Mouse (Mus musculus): ENCODE measurements at regions not wholly inside any gene's neighbourhood (a gene's known extent, or its start where the extent isn't known, plus 50 kb on each side); places are given as distances from the start of the nearest gene placed in this dataset.

GRCm38 (mm10) chr9:85052526-85052925 lies 260.0 kb upstream of the Gm11114 start:
- Histone ChIP-seq H3K27me3 (replicated peaks; ENCODE audit: control insufficient read depth, insufficient read depth, low read length) (no peaks in the 10 kb centered on the region), H3K27ac (ENCODE audit: low read depth, low read length) (no peak overlapping the region), H3K9me3 (ENCODE audit: control insufficient read depth) (no peaks in the 10 kb centered on the region), H3K4me3 (ENCODE audit: low read depth, low read length) (no peak overlapping the region), H3K36me3 (ENCODE audit: control insufficient read depth, insufficient read depth) (no peaks in the 10 kb centered on the region), H3K4me1 (replicated peaks; ENCODE audit: control insufficient read depth, insufficient read depth, low read length) (no peaks in the 10 kb centered on the region), H3K4me2 (replicated peaks; ENCODE audit: low read depth) (no peak overlapping the region), H3K9ac (ENCODE audit: low read depth, low read length) (no peak overlapping the region)
- ATAC-seq = no peak
- 78% methylated on average over 4 of the region's 4 CpGs for WGBS
- no peak for TF ChIP-seq CTCF (IDR thresholded peaks at IDR 0.05; ENCODE audit: low read depth)

DNA sequence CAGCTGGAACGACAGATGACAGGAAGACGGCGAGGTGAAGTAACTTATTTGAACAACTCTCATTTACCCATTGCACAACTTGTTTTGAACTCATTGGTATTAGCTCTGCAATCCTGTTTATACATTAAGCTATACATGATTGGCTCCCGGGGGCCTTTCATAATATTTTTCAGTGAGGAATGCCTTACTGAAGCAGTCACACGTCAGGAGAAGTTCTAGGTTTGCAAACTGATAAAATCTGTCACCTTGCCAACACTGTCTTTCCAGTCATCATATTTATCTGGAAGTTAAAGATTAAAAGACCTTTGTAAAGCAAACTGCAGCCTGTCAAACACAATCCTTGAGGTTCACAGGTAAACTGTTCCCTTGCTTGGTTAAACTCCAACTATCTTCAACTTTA lies 232.6 kb upstream of the Gm11114 start:
- no peak; the same call in 1 of the 2 replicates for ATAC-seq

DNA sequence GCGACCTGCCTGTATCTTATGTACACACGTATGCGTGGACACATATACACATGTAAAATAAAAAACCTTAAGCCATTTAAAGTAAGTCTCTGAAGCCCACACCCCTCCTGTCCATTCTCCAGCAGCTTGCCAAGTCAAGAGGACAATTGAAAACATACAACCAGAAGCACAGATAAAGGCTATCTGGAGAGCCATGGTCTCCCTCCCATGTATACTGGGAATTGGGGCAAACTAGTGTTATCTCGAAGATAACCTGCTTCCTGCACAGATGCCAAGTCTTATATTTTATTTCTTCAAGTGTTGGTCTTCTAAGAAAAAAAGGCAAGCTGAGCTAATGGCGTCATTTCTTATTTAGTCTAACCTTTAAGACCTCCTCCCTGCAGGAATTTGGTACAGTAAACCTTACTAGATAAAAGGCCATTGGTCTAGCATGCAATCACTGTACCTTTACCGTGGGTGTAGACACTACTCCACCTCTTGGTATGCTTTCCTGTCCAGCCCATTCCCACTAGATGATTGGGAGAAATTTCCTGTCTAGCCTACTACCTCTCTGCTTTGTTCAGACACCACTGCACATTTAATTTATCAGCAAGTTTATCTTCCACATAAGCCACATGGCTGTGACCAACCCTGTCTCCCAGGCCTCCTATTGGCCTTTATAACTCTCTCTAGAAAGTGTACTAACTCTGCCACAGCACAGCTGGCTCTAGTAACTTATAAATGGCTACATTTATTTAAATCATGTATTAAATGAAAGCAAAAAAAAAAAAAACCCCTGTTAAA lies 223.8 kb upstream of the Gm11114 start:
- Histone ChIP-seq H3K36me3 (ENCODE audit: control insufficient read depth, insufficient read depth) (no peaks in the 10 kb centered on the region), H3K9ac (ENCODE audit: low read depth, low read length) (no peak overlapping the region), H3K4me3 (ENCODE audit: low read depth, low read length) (no peak overlapping the region), H3K4me1 (replicated peaks; ENCODE audit: control insufficient read depth, insufficient read depth, low read length) (no peaks in the 10 kb centered on the region), H3K9me3 (ENCODE audit: control insufficient read depth) (no peaks in the 10 kb centered on the region), H3K27ac (ENCODE audit: low read depth, low read length) (no peak overlapping the region), H3K4me2 (replicated peaks; ENCODE audit: low read depth) (no peak overlapping the region), H3K27me3 (replicated peaks; ENCODE audit: control insufficient read depth, insufficient read depth, low read length) (no peaks in the 10 kb centered on the region)
- no peak for ATAC-seq
- WGBS = 82% methylated on average over 6 of the region's 6 CpGs
- no peak for TF ChIP-seq CTCF (IDR thresholded peaks at IDR 0.05; ENCODE audit: low read depth)

More for the DNA sequence above, 232.6 kb upstream of the Gm11114 start:
- H3K4me1 ChIP-seq (replicated peaks; ENCODE audit: control insufficient read depth, insufficient read depth, low read length) = no peaks in the 10 kb centered on the region
- no peak overlapping the region for H3K27ac ChIP-seq (ENCODE audit: low read depth, low read length)
- H3K4me3 ChIP-seq (ENCODE audit: low read depth, low read length) = no peak overlapping the region
- WGBS = 23% methylated on average over 5 of the region's 5 CpGs
- H3K4me2 ChIP-seq (replicated peaks; ENCODE audit: low read depth) = no peak overlapping the region
- H3K36me3 ChIP-seq (ENCODE audit: control insufficient read depth, insufficient read depth) = no peaks in the 10 kb centered on the region
- H3K9ac ChIP-seq (ENCODE audit: low read depth, low read length) = no peak overlapping the region
- no peak for TF ChIP-seq CTCF (IDR thresholded peaks at IDR 0.05; ENCODE audit: low read depth)
- H3K27me3 ChIP-seq (replicated peaks; ENCODE audit: control insufficient read depth, insufficient read depth, low read length) = no peaks in the 10 kb centered on the region
- no peaks in the 10 kb centered on the region for H3K9me3 ChIP-seq (ENCODE audit: control insufficient read depth)

GRCm38 (mm10) chr9:85090297-85090696 lies 222.3 kb upstream of the Gm11114 start:
- WGBS = 65% methylated on average over 10 of the region's 10 CpGs
- no peak overlapping the region for H3K9ac ChIP-seq (ENCODE audit: low read depth, low read length)
- no peaks in the 10 kb centered on the region for H3K36me3 ChIP-seq (ENCODE audit: control insufficient read depth, insufficient read depth)
- no peak for TF ChIP-seq CTCF (IDR thresholded peaks at IDR 0.05; ENCODE audit: low read depth)
- no peak overlapping the region for H3K4me2 ChIP-seq (replicated peaks; ENCODE audit: low read depth)
- no peaks in the 10 kb centered on the region for H3K27me3 ChIP-seq (replicated peaks; ENCODE audit: control insufficient read depth, insufficient read depth, low read length)
- no peak overlapping the region for H3K4me3 ChIP-seq (ENCODE audit: low read depth, low read length)
- no peaks in the 10 kb centered on the region for H3K4me1 ChIP-seq (replicated peaks; ENCODE audit: control insufficient read depth, insufficient read depth, low read length)
- no peak for ATAC-seq
- no peaks in the 10 kb centered on the region for H3K9me3 ChIP-seq (ENCODE audit: control insufficient read depth)
- no peak overlapping the region for H3K27ac ChIP-seq (ENCODE audit: low read depth, low read length)

DNA sequence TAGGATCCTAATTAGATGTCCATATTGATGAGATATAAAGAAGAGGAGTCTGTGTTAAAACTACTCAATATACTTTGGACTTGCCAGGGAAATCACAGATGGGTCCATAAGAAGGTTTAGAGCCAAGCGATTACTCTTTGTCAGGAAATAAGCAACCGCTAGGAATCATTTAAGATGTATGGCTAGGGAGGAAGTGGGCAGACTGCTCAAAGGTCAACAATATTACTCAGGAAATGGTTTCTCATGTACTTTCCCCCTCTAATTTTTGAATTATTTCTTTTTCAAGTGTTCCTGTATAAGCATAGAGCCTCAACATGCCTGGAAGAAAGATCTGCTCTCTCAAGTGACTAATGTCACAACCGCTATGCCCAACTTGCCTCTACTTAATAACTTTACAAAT lies 217.3 kb upstream of the Gm11114 start:
- H3K9me3 ChIP-seq (ENCODE audit: control insufficient read depth) = no peaks in the 10 kb centered on the region
- no peak overlapping the region for H3K4me2 ChIP-seq (replicated peaks; ENCODE audit: low read depth)
- H3K4me1 ChIP-seq (replicated peaks; ENCODE audit: control insufficient read depth, insufficient read depth, low read length) = no peaks in the 10 kb centered on the region
- WGBS = 78% methylated on average over 3 of the region's 3 CpGs
- no peak for ATAC-seq
- H3K9ac ChIP-seq (ENCODE audit: low read depth, low read length) = no peak overlapping the region
- no peak overlapping the region for H3K27ac ChIP-seq (ENCODE audit: low read depth, low read length)
- no peaks in the 10 kb centered on the region for H3K27me3 ChIP-seq (replicated peaks; ENCODE audit: control insufficient read depth, insufficient read depth, low read length)
- H3K4me3 ChIP-seq (ENCODE audit: low read depth, low read length) = no peak overlapping the region
- no peak for TF ChIP-seq CTCF (IDR thresholded peaks at IDR 0.05; ENCODE audit: low read depth)
- H3K36me3 ChIP-seq (ENCODE audit: control insufficient read depth, insufficient read depth) = no peaks in the 10 kb centered on the region

DNA sequence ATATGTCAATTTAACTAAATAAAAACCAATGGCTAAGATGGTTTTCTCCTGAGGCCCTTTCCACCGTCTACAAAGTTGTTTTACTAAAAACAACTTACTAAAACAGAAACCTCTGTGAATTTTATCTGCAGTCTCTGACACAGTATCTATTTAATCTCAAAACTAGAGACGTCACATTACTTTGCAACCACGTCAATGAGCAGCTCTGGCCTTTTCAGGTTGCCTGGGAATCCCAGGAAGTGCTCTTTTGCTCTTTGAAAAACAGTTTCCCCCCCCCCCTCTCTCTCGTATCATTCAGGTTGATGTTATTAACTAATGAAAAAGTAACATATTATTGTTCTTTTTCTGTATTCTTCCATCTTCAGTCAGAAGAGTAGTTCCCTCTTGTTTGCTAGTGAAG lies 216.1 kb upstream of the Gm11114 start:
- H3K27ac ChIP-seq (ENCODE audit: low read depth, low read length) = no peak overlapping the region
- H3K9ac ChIP-seq (ENCODE audit: low read depth, low read length) = no peak overlapping the region
- H3K4me1 ChIP-seq (replicated peaks; ENCODE audit: control insufficient read depth, insufficient read depth, low read length) = no peaks in the 10 kb centered on the region
- no peaks in the 10 kb centered on the region for H3K27me3 ChIP-seq (replicated peaks; ENCODE audit: control insufficient read depth, insufficient read depth, low read length)
- no peak for TF ChIP-seq CTCF (IDR thresholded peaks at IDR 0.05; ENCODE audit: low read depth)
- no peak overlapping the region for H3K4me2 ChIP-seq (replicated peaks; ENCODE audit: low read depth)
- no peaks in the 10 kb centered on the region for H3K36me3 ChIP-seq (ENCODE audit: control insufficient read depth, insufficient read depth)
- no peak overlapping the region for H3K4me3 ChIP-seq (ENCODE audit: low read depth, low read length)
- no peaks in the 10 kb centered on the region for H3K9me3 ChIP-seq (ENCODE audit: control insufficient read depth)
- ATAC-seq = no peak
- WGBS = 59% methylated on average over 4 of the region's 4 CpGs

Data from intestine, postnatal 0 days (tissue).